Mouse (Mus musculus): ENCODE measurements around the gene Armh3. TPM values are rescaled to one million over a fixed set of nuclear protein-coding genes. Genes with fewer than 3 reads are reported as not detected.

The Armh3 gene
- polyA plus RNA-seq (2015; fragmentation: Nextera tagmentation; extraction: Ambion mirVana) = 20.5 and 22.1 TPM in 2 replicates

DNA sequence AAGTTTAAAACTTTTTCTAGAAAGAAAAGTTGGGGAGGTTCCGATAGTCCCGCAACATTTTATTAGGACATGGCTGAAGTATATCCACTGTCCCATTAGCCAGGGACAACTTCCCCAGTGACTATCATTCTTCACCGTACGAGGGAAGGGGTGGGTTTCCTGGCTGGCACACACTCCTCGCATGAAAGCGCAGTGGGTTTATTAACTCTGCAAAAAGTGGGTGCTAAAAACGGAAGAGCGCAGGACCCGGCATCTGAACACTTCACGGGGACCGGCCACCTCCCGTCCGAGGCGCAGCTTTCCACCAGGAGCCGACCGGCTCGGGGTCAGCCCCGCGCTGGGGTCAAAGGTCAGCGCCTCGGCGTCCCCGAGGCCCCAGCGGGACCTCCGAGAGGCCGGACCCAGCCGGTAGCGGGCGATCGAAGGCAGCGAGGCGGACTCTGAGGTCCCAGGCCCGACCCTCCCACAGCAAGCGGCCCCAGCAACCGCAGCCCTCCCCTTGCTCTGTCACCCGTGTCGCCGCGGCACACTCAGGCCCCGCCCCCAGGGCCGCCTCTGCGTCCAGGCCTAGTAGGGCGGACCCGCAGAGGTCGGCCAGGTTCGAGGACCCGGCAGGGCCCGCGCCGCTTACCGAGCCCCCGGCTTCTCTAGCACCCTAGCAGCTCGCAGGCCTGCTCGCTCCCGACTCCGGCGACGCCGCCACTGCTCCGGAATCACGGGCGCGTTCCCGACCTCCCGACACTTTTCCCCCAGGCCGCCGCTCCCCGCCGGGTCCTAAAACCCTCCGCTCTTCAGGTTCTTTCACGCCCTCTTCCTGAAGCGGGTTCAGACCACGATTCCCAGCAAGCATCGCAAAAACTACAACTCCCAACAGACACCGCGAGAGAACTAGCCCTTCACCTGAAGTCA lies at the start of gene Armh3:
Gene Armh3, minus strand, starts transcription at position 704 of the 909 bp plus-strand sequence.
- Histone ChIP-seq H3K27me3 (peaks cover 3% of the 10 kb centered on the region; the same call in 1 of the 2 replicates), H3K27ac (peak within 1 kb of the TSS; percentile 92), H3K9me3 (no peaks in the 10 kb centered on the region), H3K36me3 (peaks cover 7% of the 10 kb centered on the region), H3K9ac (peak within 1 kb of the TSS; percentile 95), H3K4me2 (replicated peaks) (peak within 1 kb of the TSS; percentile 69), H3K4me1 (peaks cover 9% of the 10 kb centered on the region), H3K4me3 (peak within 1 kb of the TSS; percentile 85)
- peak; percentile 92 for ATAC-seq (ENCODE audit: low FRiP score, low read depth)
- WGBS = 1% methylated on average over 76 of the region's 76 CpGs

DNA sequence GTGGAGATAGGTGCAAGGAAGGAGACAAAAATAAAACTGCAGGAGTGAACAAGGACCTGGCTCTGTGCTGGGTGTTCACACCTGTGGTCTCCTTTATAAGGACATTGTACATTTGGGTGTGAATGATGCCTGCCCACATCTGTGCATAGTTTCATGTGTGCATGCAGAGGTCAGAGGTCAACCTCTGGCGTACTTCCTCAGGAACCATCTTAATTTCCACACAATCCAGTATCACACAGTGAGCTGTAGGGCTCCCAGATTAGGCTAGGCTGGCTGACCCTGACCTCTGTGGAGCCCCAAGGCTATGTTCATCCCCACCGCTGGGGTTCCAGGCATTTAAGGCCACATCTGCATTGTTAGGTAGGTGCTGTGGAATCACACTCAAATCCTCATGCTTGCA lies 49.1 kb upstream of the Armh3 start:
- H3K4me1 ChIP-seq = peaks cover 32% of the 10 kb centered on the region
- 0 out of 2 replicates have a peak overlapping the region, but pooled peaks have one; percentile 33 for H3K27ac ChIP-seq
- no peaks in the 10 kb centered on the region for H3K9me3 ChIP-seq
- 29% methylated on average over 2 of the region's 2 CpGs for WGBS
- no peaks in the 10 kb centered on the region for H3K27me3 ChIP-seq
- ATAC-seq (ENCODE audit: low FRiP score, low read depth) = no peak
- H3K9ac ChIP-seq = no peak overlapping the region
- H3K4me2 ChIP-seq (replicated peaks) = no peak overlapping the region
- H3K4me3 ChIP-seq = no peak overlapping the region
- no peaks in the 10 kb centered on the region for H3K36me3 ChIP-seq

DNA sequence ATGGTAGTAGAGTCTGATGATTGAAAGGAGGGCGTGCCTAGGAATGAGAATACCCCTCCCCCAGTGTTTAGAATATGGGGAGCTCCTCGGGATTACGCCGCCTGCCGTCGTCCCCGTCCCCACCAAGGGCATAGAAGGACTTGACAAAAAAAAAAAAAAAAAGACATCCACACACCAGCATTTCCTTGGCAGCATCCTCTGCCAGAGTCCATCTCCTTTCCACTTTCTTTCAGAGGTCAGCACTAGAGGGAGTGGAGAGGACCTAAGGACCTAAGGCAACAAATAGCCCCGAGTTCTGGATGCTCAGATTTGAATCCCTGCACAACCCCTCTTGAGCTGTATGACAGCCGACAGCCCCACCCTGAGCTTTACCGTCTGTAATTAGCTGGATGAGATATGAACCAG lies 48.3 kb upstream of the Armh3 start:
- Histone ChIP-seq H3K9me3 (no peaks in the 10 kb centered on the region), H3K4me2 (replicated peaks) (peak overlapping the region; percentile 100), H3K9ac (no peak overlapping the region), H3K4me1 (peaks cover 40% of the 10 kb centered on the region), H3K36me3 (no peaks in the 10 kb centered on the region), H3K27me3 (no peaks in the 10 kb centered on the region), H3K27ac (no peak overlapping the region), H3K4me3 (peak overlapping the region; percentile 97; the same call in 1 of the 2 replicates)
- WGBS = 8% methylated on average over 10 of the region's 10 CpGs
- no peak for ATAC-seq (ENCODE audit: low FRiP score, low read depth)

DNA sequence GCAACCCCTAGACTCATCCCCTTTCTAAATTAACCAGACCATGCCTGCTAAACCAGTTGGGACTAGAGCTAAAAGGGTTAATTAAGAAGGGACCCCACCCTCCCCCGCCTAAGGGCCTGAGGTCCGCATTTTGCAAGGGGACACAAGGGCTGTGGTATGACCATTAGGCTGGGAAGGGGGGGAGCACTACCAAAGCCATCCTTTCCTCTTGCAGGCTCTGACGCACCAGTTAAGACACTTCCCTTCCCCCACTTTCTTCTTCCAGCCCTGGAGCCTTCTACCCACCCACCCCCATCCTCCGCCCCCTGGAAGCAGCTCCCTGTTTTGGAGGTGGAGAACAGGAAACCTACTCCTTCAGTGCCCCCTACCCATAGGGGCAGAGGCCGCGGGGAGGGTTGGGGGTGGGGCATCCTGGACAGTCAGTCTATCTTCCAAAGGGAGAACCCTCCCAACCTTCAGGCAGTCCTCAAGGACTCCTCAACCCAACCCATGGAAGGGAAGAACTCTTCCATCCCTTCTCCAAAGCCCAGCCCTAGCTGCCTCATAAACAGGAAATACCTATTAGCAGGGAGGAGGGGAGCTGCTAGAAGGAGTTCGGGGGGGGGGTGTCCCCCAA lies 47.5 kb upstream of the Armh3 start:
- Histone ChIP-seq H3K4me1 (peaks cover 48% of the 10 kb centered on the region), H3K4me3 (peak overlapping the region; percentile 97), H3K9ac (peak overlapping the region; percentile 98), H3K9me3 (no peaks in the 10 kb centered on the region), H3K4me2 (replicated peaks) (peak overlapping the region; percentile 100), H3K27me3 (no peaks in the 10 kb centered on the region), H3K36me3 (no peaks in the 10 kb centered on the region), H3K27ac (peak overlapping the region; percentile 99)
- WGBS = 3% methylated on average over 7 of the region's 7 CpGs
- ATAC-seq (ENCODE audit: low FRiP score, low read depth) = peak; percentile 37

DNA sequence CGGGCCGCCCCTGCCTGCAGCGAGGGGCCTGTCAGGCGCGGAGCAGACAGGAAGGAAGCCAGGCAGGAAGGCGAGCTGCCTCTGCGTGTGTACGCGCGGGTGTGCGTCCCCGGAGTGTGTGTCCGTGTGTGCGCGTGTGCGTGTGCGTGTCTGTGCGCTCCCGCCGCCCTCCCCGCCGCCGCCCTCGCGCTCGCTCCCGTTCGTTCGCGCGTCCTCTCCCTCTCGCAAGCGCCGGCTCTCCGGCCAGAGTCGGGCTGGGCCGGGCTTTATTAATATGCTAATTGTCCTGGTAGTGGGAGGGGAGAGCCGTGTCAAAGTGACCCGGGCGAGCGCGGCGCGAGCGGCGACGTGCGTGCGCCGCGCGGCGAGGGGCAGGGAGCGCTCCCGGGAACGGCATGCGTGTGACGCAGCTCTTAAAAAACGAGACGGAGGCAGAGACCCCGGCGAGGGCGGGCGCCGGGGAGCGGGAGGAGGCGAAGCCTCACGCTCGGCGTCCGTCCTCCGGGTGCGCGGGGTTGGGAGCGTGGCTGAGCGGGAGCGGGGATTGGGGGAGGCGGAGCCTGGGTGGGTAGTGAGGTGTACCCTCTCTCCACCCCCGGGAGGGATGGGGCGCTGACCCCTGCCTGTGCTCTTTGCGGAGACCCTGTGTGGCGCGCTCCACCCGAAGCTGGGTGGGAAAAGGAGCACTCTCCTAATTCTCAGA lies 46.9 kb upstream of the Armh3 start, which contains the start of gene Ldb1:
Gene Ldb1, minus strand, starts transcription at position 222 of the 703 bp plus-strand sequence.
- peak; percentile 71 for ATAC-seq (ENCODE audit: low FRiP score, low read depth)
- Histone ChIP-seq H3K27me3 (no peaks in the 10 kb centered on the region), H3K27ac (peak within 1 kb of the TSS; percentile 99), H3K9ac (peak within 1 kb of the TSS; percentile 98), H3K9me3 (no peaks in the 10 kb centered on the region), H3K4me2 (replicated peaks) (peak within 1 kb of the TSS; percentile 100), H3K4me3 (peak within 1 kb of the TSS; percentile 97), H3K36me3 (no peaks in the 10 kb centered on the region), H3K4me1 (peaks cover 54% of the 10 kb centered on the region)
- under 1% methylated on average over 80 of the region's 84 CpGs for WGBS

DNA sequence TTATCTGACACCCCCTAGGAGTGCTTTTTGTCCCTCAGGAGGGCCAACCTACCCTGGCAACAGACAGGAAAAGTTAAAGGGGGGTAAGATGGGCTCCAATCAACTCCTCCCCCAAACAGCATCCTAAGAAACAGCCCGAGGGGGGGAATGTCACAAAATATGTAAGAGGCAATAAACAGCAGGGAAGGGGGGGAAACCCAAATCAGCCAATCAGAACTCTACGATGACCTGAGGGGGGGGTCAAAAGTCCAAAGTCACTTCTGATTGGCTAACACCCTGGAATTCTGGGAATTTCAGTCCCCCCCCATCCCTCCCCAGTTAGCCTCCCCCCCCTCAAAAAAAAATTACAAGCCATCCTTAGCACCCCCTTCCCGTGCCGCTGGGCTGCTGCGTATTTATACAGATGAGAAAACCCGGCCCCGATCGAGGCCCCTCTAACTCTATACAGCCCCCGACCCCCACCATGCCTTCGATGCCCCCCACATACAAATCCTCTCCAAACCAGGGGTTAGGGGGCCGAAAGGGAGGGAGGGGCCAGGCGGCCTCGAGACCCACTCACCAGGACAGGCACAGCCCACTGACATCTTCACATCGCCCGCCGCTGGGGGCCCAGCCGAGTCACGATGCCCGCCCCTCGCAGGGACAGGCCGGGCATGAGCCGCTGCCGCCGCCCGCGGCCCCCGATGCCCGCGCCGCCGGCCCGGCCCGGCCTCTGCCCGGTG lies 46.1 kb upstream of the Armh3 start, which contains the start of gene Pprc1:
Gene Pprc1, plus strand, starts transcription at position 616 of the 722 bp plus-strand sequence.
- Histone ChIP-seq H3K9me3 (no peaks in the 10 kb centered on the region), H3K27ac (peak within 1 kb of the TSS; percentile 99), H3K27me3 (no peaks in the 10 kb centered on the region), H3K4me1 (peaks cover 60% of the 10 kb centered on the region), H3K36me3 (no peaks in the 10 kb centered on the region), H3K4me3 (peak within 1 kb of the TSS; percentile 97), H3K4me2 (replicated peaks) (peak within 1 kb of the TSS; percentile 100), H3K9ac (peak within 1 kb of the TSS; percentile 98)
- peak; percentile 6; the same call in 1 of the 2 replicates for ATAC-seq (ENCODE audit: low FRiP score, low read depth)
- under 1% methylated on average over 33 of the region's 34 CpGs for WGBS

DNA sequence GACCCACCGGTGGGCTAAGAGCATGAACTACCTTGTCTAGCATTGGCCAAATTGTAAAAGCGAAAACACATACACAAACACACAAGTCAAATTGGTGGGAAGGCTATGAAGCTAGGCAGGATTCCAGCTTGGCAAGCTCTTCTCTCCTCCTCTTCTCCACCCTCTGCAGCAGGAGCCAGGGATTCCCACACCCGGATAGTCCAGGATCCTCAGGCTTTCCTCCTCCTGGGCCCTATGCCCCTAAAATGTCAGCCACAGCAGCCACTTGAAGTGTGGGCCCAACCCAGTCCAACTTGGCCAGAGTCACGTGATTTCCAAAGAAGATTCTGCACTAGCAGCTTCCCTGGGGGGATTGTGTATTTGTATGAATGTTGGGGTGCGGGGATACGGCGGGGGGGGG lies 45.1 kb upstream of the Armh3 start:
- H3K9ac ChIP-seq = peak overlapping the region; percentile 73; the same call in 1 of the 2 replicates
- WGBS = 63% methylated on average over 7 of the region's 7 CpGs
- peak overlapping the region; percentile 99 for H3K27ac ChIP-seq

DNA sequence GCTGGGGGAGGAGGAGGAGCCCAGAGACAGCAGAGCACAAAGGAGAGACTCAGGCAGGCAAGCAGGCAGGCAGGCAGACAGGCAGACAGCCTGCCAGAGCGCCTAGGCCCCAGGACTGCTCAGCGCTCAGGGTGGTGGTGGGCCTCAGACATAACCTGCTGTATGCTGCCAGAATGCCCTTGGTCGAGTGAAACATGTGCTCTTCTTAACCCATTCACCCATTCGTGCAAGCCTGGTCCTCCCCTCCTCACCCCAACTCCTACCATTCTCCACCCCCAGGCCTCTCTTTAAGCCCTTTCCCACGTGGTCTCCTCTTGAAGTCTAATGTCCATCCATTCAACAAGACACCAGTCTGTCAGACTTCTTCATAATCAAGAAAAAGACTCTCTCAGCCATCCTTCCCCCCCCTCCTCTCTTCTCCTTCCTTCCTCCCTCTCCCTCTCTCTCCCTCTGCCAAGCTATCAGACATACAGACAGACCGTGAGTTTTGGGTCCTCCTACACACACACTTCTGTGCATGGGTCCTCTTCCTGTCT lies 44.3 kb upstream of the Armh3 start:
- peak; percentile 10; the same call in 1 of the 2 replicates for ATAC-seq (ENCODE audit: low FRiP score, low read depth)
- H3K27me3 ChIP-seq = no peaks in the 10 kb centered on the region
- 3% methylated on average over 6 of the region's 6 CpGs for WGBS
- no peaks in the 10 kb centered on the region for H3K36me3 ChIP-seq
- no peaks in the 10 kb centered on the region for H3K9me3 ChIP-seq
- peaks cover 71% of the 10 kb centered on the region for H3K4me1 ChIP-seq
- peak overlapping the region; percentile 97 for H3K4me3 ChIP-seq
- peak overlapping the region; percentile 100 for H3K4me2 ChIP-seq (replicated peaks)
- H3K9ac ChIP-seq = peak overlapping the region; percentile 73
- H3K27ac ChIP-seq = peak overlapping the region; percentile 99

More for the DNA sequence above, 45.1 kb upstream of the Armh3 start:
- ATAC-seq (ENCODE audit: low FRiP score, low read depth) = no peak
- Histone ChIP-seq H3K9me3 (no peaks in the 10 kb centered on the region), H3K36me3 (no peaks in the 10 kb centered on the region), H3K4me1 (peaks cover 63% of the 10 kb centered on the region), H3K4me3 (peak overlapping the region; percentile 97), H3K4me2 (replicated peaks) (peak overlapping the region; percentile 100), H3K27me3 (no peaks in the 10 kb centered on the region)

DNA sequence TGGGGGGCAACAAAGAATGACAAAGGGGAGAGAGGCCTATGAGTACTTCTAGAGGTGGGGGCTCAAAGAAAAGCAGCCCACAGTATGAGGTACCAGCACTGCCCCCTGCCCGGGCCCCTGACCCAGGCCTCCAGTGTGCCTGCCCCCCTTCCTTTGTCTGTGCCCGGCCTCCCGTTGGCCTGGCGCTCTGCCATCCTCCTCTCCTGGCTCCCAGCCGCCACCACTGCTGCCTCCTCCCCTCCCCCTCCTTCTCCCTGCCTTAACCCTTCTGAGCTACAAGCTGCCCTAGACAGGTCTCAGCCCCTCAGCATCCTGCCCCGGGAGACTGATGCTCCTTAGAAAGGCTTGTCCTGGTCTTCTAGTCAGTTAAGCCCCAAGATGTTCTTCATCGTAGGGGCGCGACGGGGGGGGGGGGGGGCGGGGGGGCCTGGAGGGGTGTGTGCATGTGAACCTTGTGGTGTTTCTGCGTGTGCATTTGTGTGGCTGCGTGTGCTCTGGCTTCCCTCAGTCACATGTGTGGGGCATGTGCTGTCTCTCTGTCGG lies 43.7 kb upstream of the Armh3 start:
- no peaks in the 10 kb centered on the region for H3K27me3 ChIP-seq
- H3K9me3 ChIP-seq = no peaks in the 10 kb centered on the region
- H3K9ac ChIP-seq = peak overlapping the region; percentile 73
- WGBS = 1% methylated on average over 13 of the region's 14 CpGs
- H3K36me3 ChIP-seq = no peaks in the 10 kb centered on the region; the same call in 1 of the 2 replicates
- H3K27ac ChIP-seq = peak overlapping the region; percentile 99
- H3K4me3 ChIP-seq = peak overlapping the region; percentile 97
- H3K4me2 ChIP-seq (replicated peaks) = peak overlapping the region; percentile 100
- ATAC-seq (ENCODE audit: low FRiP score, low read depth) = no peak
- H3K4me1 ChIP-seq = peaks cover 76% of the 10 kb centered on the region

DNA sequence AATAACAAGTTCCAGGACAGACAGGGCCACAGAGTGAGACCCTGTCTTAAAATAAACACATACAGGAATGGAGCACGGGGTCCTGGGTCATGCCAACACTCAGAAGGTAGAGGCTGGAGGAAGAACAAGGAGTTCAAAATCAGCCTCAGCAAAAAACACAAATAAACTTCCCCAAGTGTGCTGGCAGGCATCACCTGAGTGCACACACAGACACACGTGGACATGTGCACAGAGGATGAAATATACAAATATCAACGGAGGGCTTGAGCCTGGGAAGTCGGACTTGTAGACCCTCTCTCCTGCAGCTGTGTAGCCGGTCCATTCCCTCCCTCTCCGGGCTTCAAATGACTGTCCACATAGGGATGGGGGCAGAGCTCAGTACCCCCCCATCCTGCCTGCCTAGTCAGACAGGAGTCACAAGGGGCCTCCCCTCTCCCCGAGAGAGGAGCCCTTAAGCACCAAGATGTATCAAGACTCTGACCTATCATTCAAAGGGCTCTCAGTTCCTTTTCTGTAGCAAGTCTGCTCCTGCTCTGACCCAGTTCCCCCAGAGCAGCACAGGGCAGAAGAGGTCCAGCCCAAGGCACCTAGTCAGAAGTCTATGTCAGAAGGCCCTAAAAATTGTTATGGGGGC lies 43.1 kb upstream of the Armh3 start:
- Histone ChIP-seq H3K9ac (peak overlapping the region; percentile 73), H3K4me2 (replicated peaks) (peak overlapping the region; percentile 100), H3K27me3 (no peaks in the 10 kb centered on the region), H3K4me3 (peak overlapping the region; percentile 97), H3K36me3 (peaks cover 4% of the 10 kb centered on the region), H3K27ac (peak overlapping the region; percentile 99), H3K9me3 (no peaks in the 10 kb centered on the region), H3K4me1 (peaks cover 78% of the 10 kb centered on the region)
- no peak for ATAC-seq (ENCODE audit: low FRiP score, low read depth)
- WGBS = 24% methylated on average over 7 of the region's 7 CpGs

Measured in limb, embryonic 13.5 days (tissue).